Mouse (Mus musculus) layer of hippocampus, adult 18-20 months (tissue): ENCODE data around the gene Mastl. TPM values are rescaled to one million over a fixed set of nuclear protein-coding genes. Genes with fewer than 3 reads are reported as not detected.
A peak's percentile ranks its signal among the peaks of the same experiment; 100 is the strongest.

Experiments used
- DNase-seq, 2 experiments: peaks; one replicate each; pipeline ENCODE4 v3.0.0; 2022; ENCODE audit warnings: low spot score in 2 of 2
- long read RNA-seq: library from polyadenylated mRNA; stranded (forward); transcript quantifications from one replicate; pipeline ENCODE4 v2.0.0, GENCODE M21; 2021
- total RNA-seq, 2 experiments: library from RNA; stranded (reverse); gene quantifications; 2 replicates each; pipeline ENCODE4 v1.2.3; 2021

Mastl gene
- under 1 TPM; 0.52 to 0.79 TPM for total RNA-seq
- long read RNA-seq, partial matches to known transcripts, result 1 of 1 reads
- long read RNA-seq, other reads (novel, unspliced or antisense), result 0 of 1 reads

- DNase-seq, result peak; percentile 98
These were observed at the start of gene Mastl, which contains the start of gene Yme1l1 for GRCm38 (mm10) chr2:23155777-23156607. Mastl (minus strand) TSS chr2:23156024. Yme1l1 (plus strand) TSS chr2:23156369.

GRCm38 (mm10) chr2:23202900-23203670, 47.3 kb upstream of the Mastl start:
- no peak for DNase-seq

- no peak for DNase-seq
These were observed 45.2 kb upstream of the Mastl start for GRCm38 (mm10) chr2:23201034-23201433.

- peak; percentile 56 to 78 for DNase-seq
These were observed 38.5 kb upstream of the Mastl start for GRCm38 (mm10) chr2:23194366-23194765.

- DNase-seq, result no peak
These were observed 16.5 kb upstream of the Mastl start for GRCm38 (mm10) chr2:23172305-23172704.

- no peak for DNase-seq
These were observed 821 bp upstream of the Mastl start for GRCm38 (mm10) chr2:23156608-23157081.

GRCm38 (mm10) chr2:23155199-23155621, 614 bp downstream of the Mastl start:
- DNase-seq, result no peak

- no peak for DNase-seq
These were observed 36.3 kb downstream of the Mastl start for GRCm38 (mm10) chr2:23119573-23119972.

- no peak for DNase-seq
These were observed 53.6 kb downstream of the Mastl start for GRCm38 (mm10) chr2:23102266-23102665.

- DNase-seq, result no peak
These were observed 58.8 kb downstream of the Mastl start for GRCm38 (mm10) chr2:23097028-23097427.

- peak in 1 of 2 experiments; percentile 25 for DNase-seq
These were observed 63.6 kb downstream of the Mastl start for GRCm38 (mm10) chr2:23092216-23092615.

- DNase-seq, result no peak
These were observed 71.3 kb downstream of the Mastl start for GRCm38 (mm10) chr2:23084540-23084939.

- no peak for DNase-seq
These were observed 77.2 kb downstream of the Mastl start for GRCm38 (mm10) chr2:23078588-23078987.

- no peak for DNase-seq
These were observed 78.1 kb downstream of the Mastl start for GRCm38 (mm10) chr2:23077693-23078092.

GRCm38 (mm10) chr2:23076783-23077182, 79.0 kb downstream of the Mastl start:
- DNase-seq, result no peak

- DNase-seq, result no peak
These were observed 80.0 kb downstream of the Mastl start for GRCm38 (mm10) chr2:23075846-23076245.

- no peak for DNase-seq
These were observed 84.4 kb downstream of the Mastl start for GRCm38 (mm10) chr2:23071406-23071805.

- no peak for DNase-seq
These were observed 85.3 kb downstream of the Mastl start for GRCm38 (mm10) chr2:23070491-23070890.

- DNase-seq, result peak; percentile 94 to 96
These were observed 86.7 kb downstream of the Mastl start for GRCm38 (mm10) chr2:23068894-23069744.

GRCm38 (mm10) chr2:23068370-23068737, 87.5 kb downstream of the Mastl start:
- no peak for DNase-seq
